Mouse (Mus musculus): ENCODE data around the gene Gtf2h2.
"Not testable (repeated sequence)": the region's sequence is repeated elsewhere in the genome, so short reads cannot be mapped to it uniquely, and the experiment has no call there.

The Gtf2h2 gene

DNA sequence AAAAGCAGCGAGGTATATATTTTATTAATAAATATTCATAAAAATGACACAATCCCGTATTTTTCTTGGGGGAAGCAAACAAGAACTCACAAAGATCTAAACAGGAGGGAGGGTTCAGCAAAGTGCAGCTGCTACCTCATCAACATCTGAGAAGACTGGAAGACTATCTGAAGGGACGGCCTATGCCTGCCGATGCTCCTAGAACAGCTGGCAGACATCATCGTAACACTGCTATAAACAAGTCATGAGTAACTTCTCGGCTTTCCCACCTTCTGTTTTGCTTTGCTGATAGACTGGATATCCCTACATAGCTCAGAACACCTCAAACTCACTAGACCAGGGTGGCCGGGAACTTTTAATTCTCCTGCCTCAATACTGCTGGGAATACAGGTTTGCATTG, 8.8 kb downstream of the Gtf2h2 start:
- no peak for DNase-seq

DNA sequence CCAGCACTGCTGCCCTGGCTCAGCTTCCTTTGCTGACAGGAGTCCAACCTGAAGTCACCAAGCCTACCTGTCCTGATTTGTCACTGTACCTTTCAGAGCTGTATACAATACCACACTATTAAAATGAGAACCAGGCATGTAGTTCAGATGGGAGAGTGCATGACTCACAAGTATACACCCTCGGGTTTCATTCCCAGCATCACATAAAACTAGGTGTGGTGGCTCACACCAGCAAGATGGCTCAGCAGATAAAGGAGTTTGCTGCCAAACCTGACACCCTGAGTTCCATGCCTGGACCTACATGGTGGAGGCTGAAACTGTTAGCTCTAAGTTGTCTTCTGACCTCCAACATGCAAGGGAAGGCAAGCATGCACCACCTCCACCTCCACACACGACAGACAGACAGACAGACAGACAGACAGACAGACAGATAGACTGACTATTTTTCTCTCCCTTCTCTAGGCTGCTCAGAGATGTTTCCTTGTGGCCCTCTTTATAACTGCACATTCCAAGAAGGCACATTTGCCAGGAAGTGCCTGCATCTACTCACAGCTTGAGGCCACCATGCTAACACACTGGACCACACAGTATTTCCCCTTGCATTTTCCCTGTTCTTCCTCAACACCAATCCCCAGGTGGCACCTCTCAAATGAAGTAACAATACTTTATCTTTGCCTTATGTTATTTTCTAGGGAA, 28.7 kb downstream of the Gtf2h2 start:
- DNase-seq: no peak

GRCm38 (mm10) chr13:100461336-100461735, 31.0 kb downstream of the Gtf2h2 start:
- DNase-seq: no peak

DNA sequence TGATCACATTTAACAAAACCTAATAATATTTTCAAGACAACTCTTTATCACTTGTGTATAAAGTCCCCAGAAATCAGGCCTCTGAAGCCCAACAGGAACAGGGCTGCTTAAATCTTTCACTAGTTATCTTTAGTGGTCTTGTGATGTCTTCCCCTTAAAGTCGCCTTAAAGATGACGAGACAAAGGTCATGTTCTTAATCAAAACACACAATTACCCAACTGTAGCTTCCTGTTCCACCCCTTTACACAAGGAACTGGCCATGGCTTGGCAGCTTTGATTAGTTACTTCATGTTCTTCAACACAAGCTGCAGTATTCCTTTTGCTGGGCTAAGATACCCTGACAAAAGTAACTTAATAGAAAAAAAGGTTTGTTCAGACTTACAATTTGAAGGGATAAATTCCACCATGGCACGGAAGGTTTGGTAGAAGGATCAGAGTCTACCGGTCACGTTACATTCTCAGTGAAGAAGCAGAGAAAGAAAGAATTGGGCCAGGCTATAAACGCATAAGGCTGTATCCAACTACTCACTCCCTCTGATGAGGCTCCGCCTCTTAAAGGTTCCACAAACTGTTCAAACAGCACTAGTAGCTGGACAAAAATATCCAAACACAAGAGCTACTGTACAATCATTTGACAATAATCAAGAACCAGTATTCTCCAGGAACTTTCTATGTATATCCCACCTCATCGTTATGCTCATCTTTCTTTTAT, 39.8 kb downstream of the Gtf2h2 start, which contains the start of gene Naip1:
TSS of gene Naip1 (minus strand) at position 455 of the 713 bp plus-strand sequence.
- not testable (repeated sequence) for DNase-seq

DNA sequence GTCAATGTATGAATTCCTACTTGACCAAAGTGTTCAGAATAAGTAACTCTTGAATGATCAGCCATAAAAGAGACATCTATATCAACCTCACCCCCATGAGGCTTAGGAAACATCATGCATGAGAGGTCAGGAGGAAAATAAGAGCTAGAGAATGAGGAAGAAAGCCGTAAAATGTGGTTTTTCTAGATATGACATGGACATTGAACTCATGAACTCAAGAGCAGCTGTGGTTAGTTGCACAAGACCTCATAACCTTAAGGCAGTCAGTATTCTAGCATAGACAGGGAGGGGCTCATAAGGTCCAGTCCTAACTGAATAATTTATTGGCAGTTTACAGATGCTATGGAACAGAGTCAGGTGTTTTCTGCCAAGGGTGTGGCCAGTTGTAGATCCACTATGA, 42.9 kb downstream of the Gtf2h2 start:
- DNase-seq: no peak

- no peak for DNase-seq
Observed at GRCm38 (mm10) chr13:100440116-100440515, 52.3 kb downstream of the Gtf2h2 start.

GRCm38 (mm10) chr13:100438701-100439100, 53.7 kb downstream of the Gtf2h2 start:
- DNase-seq: no peak

DNA sequence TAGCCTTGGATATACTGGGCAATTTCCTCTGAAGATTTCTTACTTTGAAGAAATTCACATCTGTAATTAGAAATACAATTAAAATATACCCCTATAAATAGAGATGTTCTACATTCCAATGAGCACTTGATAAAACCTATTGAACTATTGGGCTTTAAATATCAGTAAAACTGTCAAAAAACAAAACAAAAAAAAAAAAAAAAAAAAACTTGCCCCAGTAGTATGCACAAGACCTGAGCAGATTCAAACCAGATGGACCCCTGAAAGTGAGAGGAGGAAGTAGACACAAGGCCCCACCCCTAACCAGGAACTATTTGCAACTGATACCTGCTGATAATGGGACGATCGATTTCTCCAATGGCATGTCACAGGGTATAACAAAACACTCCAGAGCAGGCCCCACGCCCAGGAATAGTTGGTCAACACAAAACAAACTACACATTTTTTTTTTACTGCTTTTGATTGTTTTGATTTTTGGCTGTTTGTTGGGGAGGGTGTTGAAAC, 55.0 kb downstream of the Gtf2h2 start:
- DNase-seq: no peak

DNA sequence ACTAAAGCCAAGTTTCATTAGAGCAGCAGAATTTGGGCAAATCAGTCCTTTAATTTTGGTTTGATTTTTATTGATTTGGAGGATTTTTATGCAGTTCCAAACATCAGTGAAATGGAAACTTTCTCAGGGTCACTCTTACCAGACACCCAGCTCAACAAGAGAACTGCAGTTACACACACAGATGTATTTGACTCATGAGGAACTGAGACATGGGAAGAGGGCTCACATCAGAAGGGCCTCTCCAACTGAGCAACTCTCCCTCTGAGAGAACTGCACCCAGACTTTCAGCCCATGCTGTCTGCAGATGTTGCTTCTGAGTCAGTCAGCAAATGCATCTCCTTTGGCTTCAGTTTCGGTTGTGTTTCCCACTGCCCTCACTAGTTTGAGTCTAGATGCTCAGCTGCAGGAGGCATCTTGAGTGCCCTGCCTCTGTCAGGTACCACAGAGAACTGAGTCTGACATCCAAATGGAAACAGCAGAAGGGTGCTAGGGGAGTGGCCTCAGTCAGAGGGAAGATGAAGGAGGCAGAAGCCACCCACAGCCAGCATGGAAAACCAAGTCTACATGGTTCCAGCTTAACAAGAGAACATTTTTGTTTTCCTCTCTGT, 55.7 kb downstream of the Gtf2h2 start:
- not testable (repeated sequence) for DNase-seq

- DNase-seq: not testable (repeated sequence)
Observed at GRCm38 (mm10) chr13:100419958-100420357, 72.4 kb downstream of the Gtf2h2 start.

- DNase-seq: no peak
Observed at GRCm38 (mm10) chr13:100414428-100414827, 78.0 kb downstream of the Gtf2h2 start.
